Mouse (Mus musculus) small intestine, adult 2 months (tissue): ENCODE measurements around the gene Klf12.

Experiments
- CTCF ChIP-seq: fragments of 200-500 bp; IDR thresholded peaks from 2 replicates; pipeline ENCODE4 v1.5.1; 2012; ENCODE audit warnings: low read depth, mild to moderate bottlenecking, control low read depth, inconsistent platforms, low read length, moderate library complexity, mixed read lengths; ENCODE audit not compliant: insufficient replicate concordance, insufficient read length; ENCODE audit errors: extremely low read depth
- POLR2A ChIP-seq: fragments of 200-500 bp; IDR thresholded peaks from 2 replicates; pipeline ENCODE4 v1.6.1; 2012; ENCODE audit warnings: low read depth, mild to moderate bottlenecking, control low read depth, inconsistent platforms, low read length, moderate library complexity

GRCm38 (mm10) chr14:100132479-100132878 lies 152.0 kb downstream of the Klf12 start:
- TF ChIP-seq POLR2A, result no peak
- TF ChIP-seq CTCF, result no peak
